Mouse (Mus musculus): Measurements from ENCODE around the gene Mrgprh.

DNA sequence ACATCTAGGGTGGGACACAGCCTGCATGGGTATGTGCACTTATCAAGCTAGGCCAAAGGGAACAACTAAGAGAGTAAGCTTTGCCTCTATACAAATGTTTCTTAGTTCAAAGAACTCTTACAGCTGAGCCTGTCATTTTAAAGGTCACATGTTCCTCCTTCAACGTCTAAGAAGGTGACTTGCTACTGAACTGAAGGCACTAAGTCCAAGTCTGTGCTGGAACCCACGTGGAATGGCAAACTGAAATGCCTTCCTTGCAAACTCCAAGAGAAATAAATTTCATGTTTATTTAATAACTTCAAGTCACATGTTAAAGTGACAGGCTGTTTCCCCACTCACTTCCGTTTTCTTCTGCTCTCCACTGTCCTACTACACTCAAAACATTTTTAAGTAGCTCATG, 18.4 kb upstream of the Mrgprh start:
- TF ChIP-seq POLR2A (IDR thresholded peaks at IDR 0.05; ENCODE audit: insufficient read depth, low read length) (no peak), CTCF (IDR thresholded peaks at IDR 0.05; ENCODE audit: low read depth, low read length) (no peak)

All from ES-Bruce4 (cell line).